Mouse (Mus musculus) frontal cortex, postnatal 36 days (tissue): Measurements from ENCODE around the gene Hid1.
A peak's percentile ranks its signal among the peaks of the same experiment; 100 is the strongest.

Experiments
- DNase-seq, 2 experiments: peaks; one replicate each; pipeline ENCODE4 v3.0.0; 2022; ENCODE audit warnings: low spot score in 2 of 2

Hid1 gene

DNA sequence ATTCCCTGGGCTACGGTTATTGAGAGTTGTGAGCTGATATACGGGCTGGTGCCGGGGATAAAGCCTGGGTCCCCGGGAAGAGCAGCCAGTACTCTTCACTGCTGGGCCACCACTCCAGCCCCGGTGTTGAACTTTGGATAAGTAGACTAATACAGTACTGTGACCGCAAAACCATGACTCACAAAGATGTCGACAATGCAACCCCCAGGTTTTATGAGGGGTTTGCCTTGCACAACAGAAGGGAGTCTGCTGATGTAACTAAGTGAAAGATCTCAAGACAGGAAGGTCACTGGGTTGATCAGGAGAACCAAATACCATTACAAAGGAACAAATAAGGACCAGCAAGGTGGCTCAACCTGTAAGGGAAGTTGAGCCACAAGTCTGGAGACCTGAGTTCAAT, 9.2 kb upstream of the Hid1 start:
- no peak for DNase-seq

DNA sequence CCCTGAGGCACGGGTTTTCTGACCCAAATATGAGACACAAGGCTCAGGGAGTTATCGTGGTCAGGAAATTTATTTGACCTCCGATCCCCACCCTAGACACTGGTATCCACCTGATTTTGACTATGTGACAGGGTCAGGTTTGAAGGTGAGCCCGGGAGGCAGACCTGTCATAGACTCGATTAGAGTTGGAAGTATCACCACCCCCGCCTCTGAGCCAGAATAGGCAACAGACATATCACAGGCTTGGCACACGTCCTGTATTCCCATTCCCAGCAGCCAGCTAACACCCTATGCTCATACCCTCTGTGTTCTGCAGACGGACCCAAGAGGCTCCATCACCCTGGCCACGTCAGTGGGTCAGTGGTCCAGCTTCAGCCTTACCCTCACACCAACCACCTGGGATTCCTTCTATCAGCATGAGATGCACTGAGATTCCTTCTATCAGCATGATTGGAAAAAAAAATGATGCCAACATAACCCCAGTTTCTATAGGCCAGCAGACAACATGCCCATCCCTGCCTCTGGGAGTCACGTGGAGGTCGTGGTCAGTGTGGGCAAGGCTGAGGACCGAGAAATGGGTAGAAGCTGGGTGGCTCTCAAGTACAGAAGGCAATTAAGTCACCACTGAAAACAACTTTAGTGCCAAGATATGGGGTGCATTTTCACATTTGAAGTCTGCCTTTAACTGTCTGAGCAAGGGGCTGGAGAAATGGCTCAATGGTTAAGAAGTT, 7.3 kb upstream of the Hid1 start:
- peak; percentile 54 to 67 for DNase-seq

DNA sequence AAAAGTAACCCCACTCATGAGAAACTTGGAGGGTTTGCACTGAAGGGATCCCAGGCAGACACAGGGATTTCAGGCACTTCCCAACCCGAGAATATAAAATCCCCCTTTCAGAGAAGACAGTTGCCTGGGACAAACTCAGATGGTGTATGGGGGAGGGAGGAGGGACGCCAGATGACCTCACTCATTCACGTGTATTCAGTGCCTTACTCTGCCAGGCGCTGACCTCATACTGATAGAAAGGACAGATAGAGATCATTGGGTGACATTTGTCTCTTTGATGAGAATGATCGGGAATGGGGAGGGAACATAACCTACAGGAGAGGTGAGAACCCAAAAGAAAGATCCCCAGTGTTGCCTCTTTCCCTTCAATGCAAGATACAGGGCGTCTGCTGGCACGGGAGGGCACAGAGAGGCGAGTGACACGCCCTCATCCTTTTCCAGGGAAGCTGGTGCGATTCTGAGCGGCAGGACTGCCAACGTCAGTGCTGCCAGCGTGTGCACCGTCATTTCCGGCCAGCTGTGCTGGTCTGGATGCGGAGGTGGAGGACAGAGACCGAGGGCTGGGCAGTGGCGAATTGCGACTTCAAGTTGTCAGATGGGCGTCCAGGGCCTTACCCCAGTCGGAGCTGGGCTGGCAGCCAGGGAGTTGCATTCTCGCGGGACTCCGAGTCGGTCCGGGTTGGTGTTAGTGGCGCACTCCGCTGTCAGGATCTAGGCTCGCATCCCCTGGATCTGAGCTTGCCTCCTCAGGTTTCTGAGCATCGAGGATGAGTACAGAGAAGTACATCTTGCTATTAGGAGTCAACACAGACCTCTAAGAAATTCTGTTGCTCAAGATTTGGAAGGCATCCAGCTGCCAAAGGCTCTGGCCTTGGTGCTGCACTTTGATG, 6.5 kb upstream of the Hid1 start:
- peak; percentile 77 to 81 for DNase-seq

DNA sequence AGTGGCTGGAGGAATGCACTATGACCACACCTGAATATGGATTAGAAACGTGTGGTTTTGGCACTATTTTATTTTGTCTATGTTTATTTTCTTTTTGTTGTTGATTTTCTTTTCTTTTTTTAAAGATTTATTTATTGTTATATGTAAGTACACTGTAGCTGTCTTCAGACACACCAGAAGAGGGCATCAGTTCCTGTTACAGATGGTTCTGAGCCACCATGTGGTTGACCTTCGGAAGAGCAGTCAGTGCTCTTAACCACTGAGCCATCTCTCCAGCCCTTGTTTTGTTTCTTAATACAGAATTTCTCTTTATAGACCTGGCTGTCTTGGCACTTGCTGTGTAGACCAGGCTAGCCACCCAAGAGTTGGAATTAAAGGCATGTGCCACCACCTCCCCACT, 5.2 kb upstream of the Hid1 start:
- no peak for DNase-seq

- DNase-seq: no peak
These were observed 4.5 kb upstream of the Hid1 start for GRCm38 (mm10) chr11:115372015-115372414.

GRCm38 (mm10) chr11:115371354-115371753, 3.8 kb upstream of the Hid1 start:
- DNase-seq: no peak

DNA sequence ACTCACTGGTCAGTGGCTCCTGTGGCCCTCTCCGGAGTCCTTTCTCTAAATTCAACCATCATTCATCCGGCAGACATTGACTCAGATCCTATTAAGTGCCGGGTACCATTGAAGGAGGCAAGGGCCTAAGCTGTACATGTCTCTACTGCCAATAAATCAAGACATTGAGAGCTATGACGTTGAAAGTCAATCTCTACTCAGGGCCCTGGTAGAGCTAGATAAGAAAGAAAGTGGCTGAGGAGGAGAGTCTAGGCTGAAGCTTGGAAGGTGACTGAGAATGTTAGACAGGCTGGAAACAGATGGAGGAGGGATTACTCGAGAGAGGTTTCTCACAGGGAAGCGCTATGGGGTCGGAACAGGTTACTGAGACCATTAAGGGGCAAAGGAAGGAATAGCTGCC, 2.8 kb upstream of the Hid1 start:
- no peak for DNase-seq

GRCm38 (mm10) chr11:115366706-115367394, 706 bp downstream of the Hid1 start:
- DNase-seq: peak; percentile 58

DNA sequence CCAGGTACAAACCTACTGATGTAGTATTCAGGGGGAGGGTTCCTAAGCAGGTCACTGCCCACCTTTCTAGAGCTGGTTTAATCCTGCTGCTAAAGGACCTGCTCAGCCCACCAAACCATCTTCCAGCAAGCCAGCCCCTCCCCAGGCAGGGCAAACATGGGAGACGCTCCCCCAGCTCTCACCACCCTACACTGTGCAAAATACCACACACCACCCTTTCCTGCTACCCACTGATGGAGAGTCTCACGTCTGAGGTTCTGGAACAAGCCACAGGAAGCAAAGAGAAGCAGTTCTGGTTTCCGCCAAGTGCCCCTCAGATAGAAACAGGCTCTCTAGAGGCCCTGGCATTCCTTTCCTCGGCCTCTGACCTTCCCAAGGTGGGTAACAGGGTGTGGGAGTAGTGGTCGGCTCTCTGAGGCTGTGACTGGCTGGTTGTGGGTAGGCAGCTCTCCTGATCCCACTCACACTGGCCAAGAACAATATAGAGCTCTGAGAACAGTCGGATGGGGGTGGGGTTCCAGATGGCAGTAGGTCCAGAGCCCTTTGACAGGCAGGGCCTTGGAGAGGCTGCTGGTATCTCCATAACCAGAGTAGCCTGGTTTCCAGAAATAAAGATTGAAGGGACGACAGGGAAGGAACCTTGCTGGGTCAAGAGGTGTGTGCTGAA, 1.4 kb downstream of the Hid1 start:
- no peak for DNase-seq

DNA sequence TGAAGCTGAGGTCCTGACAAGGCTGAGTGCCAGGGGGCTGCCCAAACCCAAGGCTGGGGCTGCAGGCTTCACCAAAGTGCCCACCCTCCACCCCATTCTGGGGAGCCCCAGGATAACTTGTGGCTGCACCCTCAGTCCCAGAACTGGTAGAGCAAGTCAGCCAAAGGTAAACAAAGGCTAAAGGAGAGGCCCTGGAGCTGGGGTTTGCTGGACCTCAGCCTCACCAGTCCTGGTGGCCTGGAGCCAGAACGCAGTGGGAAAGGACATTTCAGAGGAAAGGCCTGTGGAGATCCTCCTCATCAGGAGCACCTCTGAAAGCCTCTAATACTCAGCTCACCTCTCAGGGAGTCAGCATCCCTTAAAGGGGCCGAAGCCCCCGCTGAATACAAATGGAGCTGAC, 3.4 kb downstream of the Hid1 start:
- DNase-seq: no peak

DNA sequence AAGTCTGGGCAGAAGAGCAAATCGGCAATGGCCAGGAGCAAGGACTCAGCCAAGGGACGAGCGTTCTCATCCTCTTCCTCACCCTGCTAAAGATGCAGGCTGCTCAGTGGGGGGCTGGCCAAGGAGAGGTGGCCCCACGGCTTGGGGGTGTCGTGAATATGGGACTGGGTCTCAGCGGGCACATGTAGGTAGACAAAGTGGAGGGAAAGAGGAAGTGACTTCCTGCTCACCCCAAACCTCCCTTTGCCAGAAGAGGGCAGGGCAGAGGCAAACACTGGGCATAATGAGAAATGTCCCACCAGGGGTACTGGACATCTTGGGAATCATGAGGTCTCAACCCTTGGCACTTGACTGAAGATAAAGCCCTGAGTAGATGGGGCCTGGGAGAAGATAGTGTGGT, 7.8 kb downstream of the Hid1 start:
- DNase-seq: no peak

- no peak for DNase-seq
These were observed 8.3 kb downstream of the Hid1 start for GRCm38 (mm10) chr11:115359293-115359692.

DNA sequence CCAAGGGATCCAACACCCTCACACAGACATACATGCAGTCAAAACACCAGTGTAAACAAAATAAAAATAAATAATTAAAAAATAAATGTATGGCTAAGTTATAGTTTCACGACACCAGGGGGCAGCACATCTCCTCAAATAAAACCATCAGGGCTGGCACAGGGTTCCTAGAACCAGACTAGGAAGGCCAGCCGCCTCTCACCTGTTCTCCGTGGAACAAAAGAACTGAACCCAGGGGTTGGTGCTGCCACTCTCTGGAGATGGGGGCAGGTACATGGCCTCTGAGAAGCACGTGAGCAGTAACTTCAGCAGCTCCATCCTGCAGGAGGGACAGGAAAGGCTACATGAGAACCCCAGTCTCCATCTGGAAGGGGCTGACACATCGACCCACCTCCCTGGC, 9.1 kb downstream of the Hid1 start:
- DNase-seq: peak; percentile 61 to 77

GRCm38 (mm10) chr11:115354183-115354582, 13.4 kb downstream of the Hid1 start:
- DNase-seq: peak; percentile 49 to 55

- DNase-seq: no peak
These were observed 14.2 kb downstream of the Hid1 start for GRCm38 (mm10) chr11:115353375-115353774.

DNA sequence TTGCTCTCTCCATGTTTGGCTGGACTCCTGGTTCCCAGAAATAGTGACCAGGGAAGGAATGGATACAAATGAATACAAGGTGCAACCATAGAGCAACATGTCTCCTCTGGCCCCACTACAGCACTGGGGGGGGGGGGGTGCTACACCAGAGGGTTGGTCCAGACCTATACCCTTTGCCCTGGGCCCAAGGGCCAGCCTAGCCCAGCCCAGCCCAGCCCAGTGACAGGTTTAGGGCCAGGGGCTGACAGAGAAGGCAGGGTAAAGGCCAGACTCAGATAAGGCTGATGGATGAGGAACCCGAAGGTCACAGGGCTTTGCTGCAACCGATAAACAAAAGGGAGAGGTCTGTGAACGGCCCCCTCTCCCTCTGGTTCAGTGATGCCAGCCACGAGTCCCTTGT, 17.6 kb downstream of the Hid1 start:
- DNase-seq: no peak

DNA sequence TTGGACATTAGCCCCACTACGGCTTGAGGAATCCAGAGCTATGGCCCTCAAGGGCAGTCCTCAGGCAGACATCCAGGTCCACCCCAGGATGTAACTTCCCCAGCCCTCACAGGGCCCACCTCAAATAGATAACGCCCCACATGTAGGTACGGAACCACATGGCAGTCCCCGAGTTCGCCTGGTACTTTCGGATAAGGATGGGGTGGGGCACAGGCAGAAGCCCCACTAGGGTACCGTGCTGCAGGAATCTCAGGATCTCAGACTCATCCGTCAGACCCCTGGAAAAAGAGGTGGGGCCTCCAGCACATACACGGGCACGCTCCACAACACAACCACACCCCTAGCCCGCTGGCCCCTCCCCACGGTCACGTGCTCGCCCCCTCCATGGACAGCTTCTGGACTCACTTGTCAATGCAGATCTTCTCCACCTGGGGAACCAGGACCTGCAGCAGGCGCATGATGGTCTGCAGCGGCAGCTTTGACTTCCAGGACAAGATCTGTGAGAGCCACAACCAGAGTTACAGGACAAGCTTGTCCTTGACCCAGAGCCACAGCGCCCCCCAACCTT, 18.8 kb downstream of the Hid1 start:
- no peak for DNase-seq

- no peak for DNase-seq
These were observed 22.0 kb downstream of the Hid1 start for GRCm38 (mm10) chr11:115345515-115345914.

- peak in 1 of 2 experiments; percentile 36 for DNase-seq
These were observed 22.6 kb downstream of the Hid1 start for GRCm38 (mm10) chr11:115344967-115345366.

GRCm38 (mm10) chr11:115341866-115342265, 25.7 kb downstream of the Hid1 start:
- DNase-seq: no peak

- DNase-seq: no peak
These were observed 26.3 kb downstream of the Hid1 start for GRCm38 (mm10) chr11:115341246-115341645.

- DNase-seq: no peak
These were observed 29.7 kb downstream of the Hid1 start for GRCm38 (mm10) chr11:115337826-115338225.
